Mouse (Mus musculus) naive thymus-derived CD4-positive, alpha-beta T cell, adult 5 months (primary cell): ENCODE measurements around the gene Hba-x. TPM values are rescaled to one million over a fixed set of nuclear protein-coding genes. Genes with fewer than 3 reads are reported as not detected.

Experiments
- polyA plus RNA-seq: library from polyadenylated mRNA; unstranded; fragments of 100-300 nt; shearing (Covaris generic); gene quantifications from one replicate; pipeline ENCODE4 v1.2.1, GENCODE M21; 2017

The Hba-x gene
- not detected for polyA plus RNA-seq

GRCm38 (mm10) chr11:32276347-32276746 lies at the start of gene Hba-x:
Hba-x (plus strand) TSS chr11:32276400.

GRCm38 (mm10) chr11:32267188-32267884 lies 8.9 kb upstream of the Hba-x start, which contains the start of gene Nprl3:
Nprl3 (minus strand) TSS chr11:32267707.

GRCm38 (mm10) chr11:32283091-32283777 lies 7.0 kb downstream of the Hba-x start, which contains the start of gene Hba-a1:
Hba-a1 (plus strand) TSS chr11:32283511.

GRCm38 (mm10) chr11:32286695-32287492 lies 10.7 kb downstream of the Hba-x start, which contains the start of gene Hbq1b:
Hbq1b (plus strand) TSS chr11:32286965.

GRCm38 (mm10) chr11:32296203-32296602 lies 20.0 kb downstream of the Hba-x start, which contains the start of gene Hba-a2:
Hba-a2 (plus strand) TSS chr11:32296489.

GRCm38 (mm10) chr11:32299865-32300264 lies 23.7 kb downstream of the Hba-x start, which contains the start of gene Hbq1a:
Hbq1a (plus strand) TSS chr11:32300069.

Other genes starting within 250 kb of the Hba-x start
- gene Il9r, start 76.1 kb upstream of the Hba-x start, polyA plus RNA-seq = not detected
- gene Snrnp25, start 71.0 kb upstream of the Hba-x start, polyA plus RNA-seq = 15.5 TPM
- gene Rhbdf1, start 54.1 kb upstream of the Hba-x start, polyA plus RNA-seq = not detected
- 19.8 TPM for gene Mpg, start 49.9 kb upstream of the Hba-x start, polyA plus RNA-seq
- gene Nprl3, start 8.7 kb upstream of the Hba-x start, polyA plus RNA-seq = 49.7 TPM
- not detected for gene Hba-a1, start 7.1 kb downstream of the Hba-x start, polyA plus RNA-seq
- gene Hbq1b, start 10.6 kb downstream of the Hba-x start, polyA plus RNA-seq = not detected
- gene Hba-a2, start 20.1 kb downstream of the Hba-x start, polyA plus RNA-seq = not detected
- gene Hbq1a, start 23.7 kb downstream of the Hba-x start, polyA plus RNA-seq = not detected
- not detected for gene Sh3pxd2b, start 71.4 kb downstream of the Hba-x start, polyA plus RNA-seq
- gene Ubtd2, start 179.0 kb downstream of the Hba-x start, polyA plus RNA-seq = 8.8 TPM